Mouse (Mus musculus): ENCODE results near the gene Zfp661. TPM values are rescaled to one million over a fixed set of nuclear protein-coding genes. Genes with fewer than 3 reads are reported as not detected.
A peak's percentile ranks its signal among the peaks of the same experiment; 100 is the strongest.

Gene Zfp661
- polyA plus RNA-seq, 1 experiment from 2014 or later, result 7.0 TPM

DNA sequence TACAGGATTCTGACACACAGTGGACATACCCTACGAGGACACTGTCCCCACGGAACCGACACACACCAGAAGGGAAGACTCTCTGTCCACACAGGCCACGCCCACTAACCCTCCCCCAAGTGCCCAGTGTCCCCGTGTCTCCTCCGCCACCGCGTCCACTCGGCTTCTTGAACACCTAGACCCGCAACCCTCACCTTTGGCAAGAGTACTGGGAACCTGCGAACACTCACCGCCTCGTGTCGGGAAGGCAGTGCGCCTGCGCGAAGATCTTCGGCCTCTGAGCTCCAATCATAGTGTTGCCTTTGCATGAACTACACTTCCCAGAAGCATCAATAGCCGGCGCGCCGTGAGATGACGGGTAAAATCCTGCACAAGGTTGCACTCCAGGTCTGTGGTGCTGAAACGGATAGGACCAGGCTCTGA is 2.4 kb downstream of the Zfp661 start:
- H3K4me2 ChIP-seq (ENCODE audit: low read length), result peak overlapping the region; percentile 76
- peak overlapping the region; percentile 82 for H3K9ac ChIP-seq (ENCODE audit: low read depth, low read length)
- H3K27ac ChIP-seq (ENCODE audit: low read length), result peak overlapping the region; percentile 66
- H3K27me3 ChIP-seq (ENCODE audit: control insufficient read depth, insufficient read depth, low read depth, low read length), result no peaks in the 10 kb centered on the region
- ATAC-seq, result peak; percentile 92
- no peaks in the 10 kb centered on the region for H3K9me3 ChIP-seq (replicated peaks; ENCODE audit: control insufficient read depth, low read length, poor library complexity, severe bottlenecking)
- H3K4me1 ChIP-seq (ENCODE audit: control insufficient read depth, insufficient read depth, low read length), result peaks cover 32% of the 10 kb centered on the region
- no peaks in the 10 kb centered on the region for H3K36me3 ChIP-seq (ENCODE audit: control insufficient read depth, insufficient read depth, low read length)
- peak overlapping the region; percentile 83 for H3K4me3 ChIP-seq (ENCODE audit: low read depth, low read length)
- WGBS, result 0% methylated on average over 24 of the region's 24 CpGs

DNA sequence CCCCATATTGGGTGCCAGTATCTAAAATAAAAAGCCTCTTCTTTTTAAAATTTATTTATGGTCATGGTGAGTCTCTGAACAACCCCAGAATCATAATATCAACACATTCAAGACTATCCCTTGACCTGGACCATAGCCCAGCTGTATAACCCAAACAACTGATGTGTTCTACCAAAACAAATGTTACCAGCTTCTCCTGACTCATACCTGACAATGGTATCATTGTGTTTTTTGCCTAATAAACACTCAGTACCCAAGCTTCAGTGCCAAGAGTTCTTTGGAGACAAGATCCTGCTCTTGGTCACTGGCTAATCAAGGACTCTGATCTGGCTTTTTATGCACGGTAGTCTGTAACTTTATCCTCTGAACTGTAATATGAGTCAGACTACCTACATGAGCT is 13.6 kb downstream of the Zfp661 start:
- Histone ChIP-seq H3K36me3 (ENCODE audit: control insufficient read depth, insufficient read depth, low read length) (peaks cover 19% of the 10 kb centered on the region), H3K9me3 (replicated peaks; ENCODE audit: control insufficient read depth, low read length, poor library complexity, severe bottlenecking) (no peaks in the 10 kb centered on the region), H3K27me3 (ENCODE audit: control insufficient read depth, insufficient read depth, low read depth, low read length) (no peaks in the 10 kb centered on the region), H3K4me1 (ENCODE audit: control insufficient read depth, insufficient read depth, low read length) (no peaks in the 10 kb centered on the region), H3K4me2 (ENCODE audit: low read length) (no peak overlapping the region), H3K4me3 (ENCODE audit: low read depth, low read length) (no peak overlapping the region), H3K27ac (ENCODE audit: low read length) (no peak overlapping the region), H3K9ac (ENCODE audit: low read depth, low read length) (no peak overlapping the region)
- WGBS, result 85% methylated on average over 1 of the region's 1 CpGs
- ATAC-seq, result no peak

DNA sequence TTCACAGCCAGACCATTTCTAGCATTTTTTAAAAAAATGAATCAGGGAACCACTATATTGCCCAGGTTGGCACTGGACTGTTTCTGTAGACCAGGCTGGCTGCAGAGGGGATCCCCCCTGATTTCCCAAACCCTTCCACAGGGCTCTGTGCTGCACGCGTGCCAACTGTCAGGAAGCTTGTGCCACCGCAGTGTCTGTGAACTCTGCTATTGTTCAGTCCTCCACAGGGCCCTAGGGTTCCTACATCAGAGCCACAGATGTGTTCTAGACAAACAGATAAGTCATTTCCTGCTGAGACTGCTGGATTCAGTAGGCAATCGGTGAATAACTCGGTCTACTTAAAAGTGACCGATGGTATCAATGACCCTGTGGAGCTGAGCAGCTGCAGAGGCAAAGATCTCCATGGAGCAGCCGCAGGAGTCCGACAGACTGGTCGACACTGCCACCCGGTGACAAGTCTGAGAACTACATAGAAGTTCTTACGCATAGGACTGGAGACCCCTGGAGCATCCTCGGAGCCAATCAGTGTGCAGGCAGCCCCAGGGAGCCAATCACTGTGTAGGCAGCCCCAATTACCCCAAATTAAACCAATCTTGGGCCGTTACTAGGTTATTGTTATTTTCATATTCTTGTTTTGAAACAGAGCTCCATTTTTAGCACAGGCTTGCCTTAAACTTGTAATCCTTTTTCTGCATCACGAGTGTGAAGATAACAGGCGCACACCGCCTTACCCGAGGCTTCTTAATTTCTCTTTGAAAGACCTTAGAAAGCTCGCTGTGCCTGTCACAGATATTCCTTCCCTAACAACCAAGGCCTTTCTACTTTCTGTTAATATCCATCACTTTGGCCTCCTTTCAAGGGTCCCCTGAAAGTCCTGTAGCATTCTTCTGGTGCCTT is 27.6 kb downstream of the Zfp661 start:
- Histone ChIP-seq H3K27me3 (ENCODE audit: control insufficient read depth, insufficient read depth, low read depth, low read length) (peaks cover 2% of the 10 kb centered on the region; the same call in 1 of the 2 replicates), H3K27ac (ENCODE audit: low read length) (no peak overlapping the region), H3K4me1 (ENCODE audit: control insufficient read depth, insufficient read depth, low read length) (peaks cover 4% of the 10 kb centered on the region), H3K4me2 (ENCODE audit: low read length) (peak overlapping the region; percentile 45), H3K9me3 (replicated peaks; ENCODE audit: control insufficient read depth, low read length, poor library complexity, severe bottlenecking) (no peaks in the 10 kb centered on the region), H3K4me3 (ENCODE audit: low read depth, low read length) (peak overlapping the region; percentile 29), H3K36me3 (ENCODE audit: control insufficient read depth, insufficient read depth, low read length) (no peaks in the 10 kb centered on the region), H3K9ac (ENCODE audit: low read depth, low read length) (peak overlapping the region; percentile 23; the same call in 1 of the 2 replicates)
- peak; percentile 99 for ATAC-seq
- 7% methylated on average over 18 of the region's 18 CpGs for WGBS

DNA sequence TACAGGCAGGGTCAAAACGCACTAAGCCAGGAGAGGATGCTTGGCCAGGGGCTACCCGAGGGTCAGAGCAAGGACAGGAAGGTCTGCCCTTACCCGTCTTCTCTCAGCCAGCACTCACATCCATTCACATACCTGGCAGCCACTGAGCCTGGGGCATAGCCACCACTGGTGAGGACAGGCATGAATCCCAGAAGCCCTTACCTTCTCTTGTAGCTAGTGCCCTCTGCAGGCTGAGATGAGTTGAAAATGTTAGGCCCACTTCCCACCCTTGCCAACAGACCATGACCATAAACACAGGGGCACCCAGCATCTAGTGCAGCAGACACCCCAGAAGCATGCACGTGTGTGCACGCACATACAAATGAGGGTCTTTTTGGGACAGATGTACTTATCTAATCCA is 35.8 kb downstream of the Zfp661 start:
- H3K27ac ChIP-seq (ENCODE audit: low read length), result no peak overlapping the region
- ATAC-seq, result peak; percentile 32; the same call in 1 of the 2 replicates
- H3K9ac ChIP-seq (ENCODE audit: low read depth, low read length), result no peak overlapping the region
- no peaks in the 10 kb centered on the region for H3K9me3 ChIP-seq (replicated peaks; ENCODE audit: control insufficient read depth, low read length, poor library complexity, severe bottlenecking)
- no peak overlapping the region for H3K4me3 ChIP-seq (ENCODE audit: low read depth, low read length)
- no peaks in the 10 kb centered on the region for H3K4me1 ChIP-seq (ENCODE audit: control insufficient read depth, insufficient read depth, low read length)
- no peaks in the 10 kb centered on the region for H3K36me3 ChIP-seq (ENCODE audit: control insufficient read depth, insufficient read depth, low read length)
- WGBS, result 62% methylated on average over 5 of the region's 5 CpGs
- no peaks in the 10 kb centered on the region for H3K27me3 ChIP-seq (ENCODE audit: control insufficient read depth, insufficient read depth, low read depth, low read length)
- no peak overlapping the region for H3K4me2 ChIP-seq (ENCODE audit: low read length)

DNA sequence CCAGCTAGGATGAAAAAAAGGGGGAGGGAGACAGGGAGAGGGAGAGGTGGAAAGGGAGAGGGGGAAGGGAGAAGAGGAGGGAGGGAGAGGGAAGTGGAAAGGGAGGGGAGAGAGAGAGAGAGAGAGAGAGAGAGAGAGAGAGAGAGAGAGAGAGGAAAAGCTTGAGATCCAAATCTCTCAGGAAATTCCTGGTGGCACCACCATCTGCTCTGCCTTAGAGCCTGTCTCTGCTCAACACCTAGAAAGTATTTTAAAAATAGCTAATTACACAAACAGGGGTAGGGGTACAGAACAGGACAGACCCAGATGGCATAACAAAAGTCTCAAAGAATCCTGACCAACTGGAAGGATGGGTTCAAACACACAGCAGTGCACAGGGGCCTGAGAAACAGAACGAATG is 36.4 kb downstream of the Zfp661 start:
- 77% methylated on average over 1 of the region's 1 CpGs for WGBS

DNA sequence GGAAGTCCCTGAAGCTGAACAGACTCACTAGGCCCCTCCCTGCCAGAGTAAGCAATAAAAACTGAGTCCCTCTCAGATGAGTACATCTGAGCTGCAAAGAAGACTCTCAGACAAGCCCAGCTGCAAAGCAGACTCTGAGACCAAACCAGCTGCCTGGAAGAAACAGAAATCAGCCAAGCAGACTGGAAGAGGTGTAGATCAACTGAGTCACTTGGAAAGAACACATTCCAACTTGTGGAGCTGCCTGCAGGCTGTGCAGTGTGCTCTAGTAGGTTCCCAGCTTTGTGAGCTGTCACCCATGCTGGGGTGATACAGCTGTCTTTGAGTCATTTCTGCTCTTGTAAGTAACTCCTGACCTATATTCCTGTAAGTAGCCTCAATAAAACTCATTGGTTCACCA is 37.2 kb downstream of the Zfp661 start:
- ATAC-seq, result no peak
- Histone ChIP-seq H3K27me3 (ENCODE audit: control insufficient read depth, insufficient read depth, low read depth, low read length) (no peaks in the 10 kb centered on the region), H3K4me1 (ENCODE audit: control insufficient read depth, insufficient read depth, low read length) (no peaks in the 10 kb centered on the region), H3K27ac (ENCODE audit: low read length) (no peak overlapping the region), H3K4me3 (ENCODE audit: low read depth, low read length) (no peak overlapping the region), H3K4me2 (ENCODE audit: low read length) (no peak overlapping the region), H3K9me3 (replicated peaks; ENCODE audit: control insufficient read depth, low read length, poor library complexity, severe bottlenecking) (no peaks in the 10 kb centered on the region), H3K9ac (ENCODE audit: low read depth, low read length) (no peak overlapping the region), H3K36me3 (ENCODE audit: control insufficient read depth, insufficient read depth, low read length) (no peaks in the 10 kb centered on the region)

More for the DNA sequence above, 36.4 kb downstream of the Zfp661 start:
- no peaks in the 10 kb centered on the region for H3K36me3 ChIP-seq (ENCODE audit: control insufficient read depth, insufficient read depth, low read length)
- ATAC-seq, result no peak
- no peak overlapping the region for H3K4me3 ChIP-seq (ENCODE audit: low read depth, low read length)
- no peaks in the 10 kb centered on the region for H3K27me3 ChIP-seq (ENCODE audit: control insufficient read depth, insufficient read depth, low read depth, low read length)
- no peaks in the 10 kb centered on the region for H3K9me3 ChIP-seq (replicated peaks; ENCODE audit: control insufficient read depth, low read length, poor library complexity, severe bottlenecking)
- H3K27ac ChIP-seq (ENCODE audit: low read length), result no peak overlapping the region
- H3K4me1 ChIP-seq (ENCODE audit: control insufficient read depth, insufficient read depth, low read length), result no peaks in the 10 kb centered on the region
- H3K9ac ChIP-seq (ENCODE audit: low read depth, low read length), result no peak overlapping the region
- no peak overlapping the region for H3K4me2 ChIP-seq (ENCODE audit: low read length)

DNA sequence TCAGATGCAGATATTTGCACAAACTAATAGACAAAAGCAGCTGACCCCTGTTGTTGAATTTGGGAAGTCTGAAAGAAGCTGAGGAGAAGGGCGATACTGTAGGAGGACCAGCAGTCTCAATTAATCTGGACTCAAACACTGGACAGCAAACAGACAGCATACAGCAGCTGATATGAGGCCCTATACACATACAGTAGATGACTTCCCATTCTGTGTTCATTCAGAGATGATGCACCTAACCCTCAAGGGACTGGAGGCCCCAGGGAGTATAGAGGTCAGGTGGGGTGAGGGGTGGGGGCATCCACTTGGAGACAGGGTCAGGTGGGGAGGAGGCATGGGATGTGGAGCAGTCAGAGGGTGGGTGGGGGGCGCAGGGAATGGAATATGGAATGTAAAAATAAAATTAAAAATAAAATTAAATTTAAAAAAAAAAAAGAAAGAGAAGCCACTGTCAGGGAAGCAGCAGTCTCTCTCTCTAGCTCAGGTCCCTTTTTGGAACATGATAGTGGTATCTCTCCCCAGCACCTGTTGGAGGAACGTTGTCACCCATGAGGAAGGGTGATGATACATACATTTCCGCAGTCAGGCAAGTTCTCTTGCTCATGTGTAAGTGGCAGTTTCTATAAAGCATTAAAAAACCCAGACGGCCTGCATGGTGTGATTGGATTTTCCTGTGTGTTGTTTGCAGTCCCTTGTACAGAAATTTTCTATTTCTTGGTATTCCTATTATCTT is 38.4 kb downstream of the Zfp661 start:
- H3K36me3 ChIP-seq (ENCODE audit: control insufficient read depth, insufficient read depth, low read length), result no peaks in the 10 kb centered on the region
- no peak for ATAC-seq

DNA sequence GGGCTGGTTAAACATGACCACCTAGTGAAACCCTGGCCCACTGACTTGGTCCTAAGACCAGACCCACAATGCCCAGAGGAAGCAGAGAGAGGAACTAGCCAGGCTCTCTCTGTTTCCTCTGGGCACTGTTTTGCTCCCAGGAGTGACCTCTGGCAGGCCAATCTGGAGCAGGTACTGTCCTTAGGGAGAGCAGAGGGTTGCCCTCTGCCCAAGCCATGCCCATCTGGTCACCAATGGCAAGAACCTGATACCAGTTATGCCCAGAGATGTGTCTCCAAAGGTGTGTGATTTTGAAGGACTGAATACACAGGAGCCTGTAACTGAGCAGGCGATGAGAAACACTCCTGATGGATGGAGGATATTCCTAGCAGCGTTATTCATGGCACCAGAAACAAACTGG is 45.2 kb downstream of the Zfp661 start:
- Histone ChIP-seq H3K36me3 (ENCODE audit: control insufficient read depth, insufficient read depth, low read length) (no peaks in the 10 kb centered on the region), H3K27ac (ENCODE audit: low read length) (no peak overlapping the region), H3K4me1 (ENCODE audit: control insufficient read depth, insufficient read depth, low read length) (no peaks in the 10 kb centered on the region), H3K9ac (ENCODE audit: low read depth, low read length) (no peak overlapping the region), H3K4me2 (ENCODE audit: low read length) (no peak overlapping the region), H3K27me3 (ENCODE audit: control insufficient read depth, insufficient read depth, low read depth, low read length) (peaks cover 43% of the 10 kb centered on the region), H3K9me3 (replicated peaks; ENCODE audit: control insufficient read depth, low read length, poor library complexity, severe bottlenecking) (no peaks in the 10 kb centered on the region), H3K4me3 (ENCODE audit: low read depth, low read length) (no peak overlapping the region)
- 86% methylated on average over 2 of the region's 2 CpGs for WGBS
- ATAC-seq, result no peak

More for the DNA sequence above, 38.4 kb downstream of the Zfp661 start:
- no peak overlapping the region for H3K9ac ChIP-seq (ENCODE audit: low read depth, low read length)
- H3K4me3 ChIP-seq (ENCODE audit: low read depth, low read length), result no peak overlapping the region
- no peaks in the 10 kb centered on the region for H3K4me1 ChIP-seq (ENCODE audit: control insufficient read depth, insufficient read depth, low read length)
- WGBS, result 80% methylated on average over 5 of the region's 5 CpGs
- H3K9me3 ChIP-seq (replicated peaks; ENCODE audit: control insufficient read depth, low read length, poor library complexity, severe bottlenecking), result no peaks in the 10 kb centered on the region
- no peak overlapping the region for H3K27ac ChIP-seq (ENCODE audit: low read length)
- H3K4me2 ChIP-seq (ENCODE audit: low read length), result no peak overlapping the region
- no peaks in the 10 kb centered on the region for H3K27me3 ChIP-seq (ENCODE audit: control insufficient read depth, insufficient read depth, low read depth, low read length)

DNA sequence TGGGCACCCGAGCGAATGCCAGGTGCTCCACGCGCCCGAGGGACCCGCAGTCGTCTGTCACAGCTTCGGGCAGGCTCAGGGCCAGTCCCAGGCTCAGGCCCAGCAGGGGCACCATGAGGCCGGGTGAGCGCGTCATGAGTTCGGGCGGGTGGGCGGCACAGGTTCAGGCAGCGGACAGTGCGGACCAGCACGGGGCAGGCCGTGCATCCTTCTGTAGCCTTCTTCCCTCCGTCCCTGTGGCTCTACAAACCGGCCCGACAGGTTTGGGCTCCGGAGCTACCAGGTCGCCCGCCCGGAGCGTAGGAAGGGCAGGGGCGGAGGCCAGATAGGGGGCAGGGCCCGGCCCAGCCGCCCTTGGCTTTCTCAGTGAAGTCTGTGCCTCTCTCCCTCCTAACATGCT is 45.7 kb downstream of the Zfp661 start, which contains the start of gene Prom2:
Gene Prom2, minus strand, starts transcription at position 283 of the 400 bp plus-strand sequence.
- WGBS, result 7% methylated on average over 28 of the region's 29 CpGs
- H3K9ac ChIP-seq (ENCODE audit: low read depth, low read length), result no peak within 1 kb of the TSS
- no peak within 1 kb of the TSS for H3K27ac ChIP-seq (ENCODE audit: low read length)
- no peak for ATAC-seq
- H3K4me3 ChIP-seq (ENCODE audit: low read depth, low read length), result peak within 1 kb of the TSS; percentile 3; the same call in 1 of the 2 replicates
- H3K4me2 ChIP-seq (ENCODE audit: low read length), result peak within 1 kb of the TSS; percentile 40
- no peaks in the 10 kb centered on the region for H3K36me3 ChIP-seq (ENCODE audit: control insufficient read depth, insufficient read depth, low read length)
- H3K27me3 ChIP-seq (ENCODE audit: control insufficient read depth, insufficient read depth, low read depth, low read length), result peaks cover 43% of the 10 kb centered on the region
- H3K9me3 ChIP-seq (replicated peaks; ENCODE audit: control insufficient read depth, low read length, poor library complexity, severe bottlenecking), result no peaks in the 10 kb centered on the region
- H3K4me1 ChIP-seq (ENCODE audit: control insufficient read depth, insufficient read depth, low read length), result no peaks in the 10 kb centered on the region
